Mouse (Mus musculus): ENCODE measurements around the gene Fas. TPM values are rescaled to one million over a fixed set of nuclear protein-coding genes. Genes with fewer than 3 reads are reported as not detected.
A peak's percentile ranks its signal among the peaks of the same experiment; 100 is the strongest.

The Fas gene
- 3.7 and 4.6 TPM in 2 replicates for polyA plus RNA-seq (2012; rRNA removed)

DNA sequence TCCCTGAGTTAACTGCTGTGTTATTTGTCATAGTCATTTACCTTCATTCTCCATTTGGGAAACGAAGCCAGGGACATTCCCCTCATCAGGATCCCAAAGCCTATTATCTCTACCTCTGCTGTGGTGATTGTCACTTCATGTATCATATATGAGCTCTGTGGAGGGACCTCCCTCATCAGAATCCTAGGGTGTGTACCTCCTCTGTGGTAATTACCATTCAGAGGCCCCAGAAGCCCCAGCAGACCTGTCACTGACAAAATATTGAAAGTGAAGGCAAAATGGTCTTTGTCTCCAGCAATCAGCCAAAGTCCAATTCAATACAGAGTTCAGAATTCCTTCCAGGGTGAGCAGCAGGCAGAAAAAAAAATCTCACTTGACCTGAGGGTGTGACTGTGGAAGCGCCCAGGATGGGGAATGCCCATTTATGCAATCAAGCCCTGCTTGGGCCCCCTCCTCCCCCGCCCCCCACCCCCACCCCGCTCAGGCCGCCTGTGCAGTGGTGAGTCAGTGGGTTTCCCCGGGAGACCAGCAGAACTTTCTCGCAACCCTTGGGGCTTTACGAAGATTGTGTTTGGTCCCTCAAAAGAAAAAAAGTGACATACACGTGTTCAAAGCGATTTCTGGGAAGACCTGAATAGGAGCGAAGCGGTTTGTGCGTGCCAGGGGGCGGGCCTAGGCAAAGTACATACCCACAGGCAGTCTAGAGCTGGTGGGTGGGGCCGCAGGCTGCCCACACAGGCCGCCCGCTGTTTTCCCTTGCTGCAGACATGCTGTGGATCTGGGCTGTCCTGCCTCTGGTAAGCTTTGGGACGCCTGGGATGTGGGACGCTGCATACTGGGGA lies at the start of gene Fas:
Fas (plus strand) TSS at position 719 of the 842 bp plus-strand sequence.
- Histone ChIP-seq H3K27ac (ENCODE audit: insufficient read depth, low read depth, low read length) (peak within 1 kb of the TSS; percentile 86), H3K27me3 (replicated peaks; ENCODE audit: control insufficient read depth, insufficient read depth, low read length) (no peaks in the 10 kb centered on the region; the same call in 1 of the 2 replicates), H3K36me3 (ENCODE audit: control insufficient read depth, insufficient read depth, low read length) (no peaks in the 10 kb centered on the region), H3K4me1 (ENCODE audit: control insufficient read depth, insufficient read depth, low read length) (peaks cover 12% of the 10 kb centered on the region; the same call in 1 of the 2 replicates), H3K4me3 (ENCODE audit: insufficient read depth, low read depth, low read length) (peak within 1 kb of the TSS; percentile 62)
- TF ChIP-seq POLR2A (IDR thresholded peaks at IDR 0.05; ENCODE audit: low read depth, low read length) (no peak), CTCF (conservative IDR thresholded peaks at IDR 0.05; ENCODE audit: insufficient read depth, insufficient read length, low read depth, low read length) (no peak)
- peak; percentile 93 for DNase-seq
- WGBS, result 5% methylated on average over 19 of the region's 19 CpGs

DNA sequence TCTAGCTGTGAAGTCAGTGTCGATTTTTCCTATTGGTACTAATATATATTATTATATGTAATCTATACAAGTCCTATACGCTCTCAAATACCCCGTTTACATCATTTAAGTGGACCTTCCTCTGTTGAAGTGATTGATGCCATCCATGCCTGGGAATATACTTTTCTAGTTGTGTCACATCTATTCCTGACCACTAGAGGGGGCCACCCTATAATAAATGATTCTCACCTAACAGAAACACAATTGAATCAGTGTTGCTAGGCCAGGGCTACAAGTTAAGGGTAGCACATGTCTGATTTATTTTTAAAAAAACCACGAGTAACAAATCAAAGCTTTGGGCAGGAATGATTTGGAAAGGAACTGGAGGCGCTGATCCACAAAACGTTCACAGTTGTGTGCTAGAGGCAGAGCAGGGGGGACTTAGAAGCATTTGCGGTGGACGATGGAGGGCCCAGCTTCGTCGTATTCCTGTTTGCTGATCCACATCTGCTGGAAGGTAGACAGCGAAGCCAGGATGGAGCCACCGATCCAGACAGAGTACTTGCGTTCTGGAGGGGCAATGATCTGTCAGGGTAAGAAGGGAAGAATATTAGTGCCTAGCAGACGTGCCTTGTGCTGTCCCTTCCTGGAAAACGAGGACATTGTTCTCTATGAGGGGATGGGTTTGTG lies 49.1 kb upstream of the Fas start:
- DNase-seq, result peak; percentile 59
- H3K4me3 ChIP-seq (ENCODE audit: insufficient read depth, low read depth, low read length), result no peak overlapping the region
- no peaks in the 10 kb centered on the region for H3K4me1 ChIP-seq (ENCODE audit: control insufficient read depth, insufficient read depth, low read length)
- H3K27ac ChIP-seq (ENCODE audit: insufficient read depth, low read depth, low read length), result no peak overlapping the region
- H3K27me3 ChIP-seq (replicated peaks; ENCODE audit: control insufficient read depth, insufficient read depth, low read length), result no peaks in the 10 kb centered on the region
- 63% methylated on average over 15 of the region's 15 CpGs for WGBS
- TF ChIP-seq POLR2A (IDR thresholded peaks at IDR 0.05; ENCODE audit: low read depth, low read length), result no peak
- peak; percentile 30; the same call in 1 of the 2 replicates for TF ChIP-seq CTCF (conservative IDR thresholded peaks at IDR 0.05; ENCODE audit: insufficient read depth, insufficient read length, low read depth, low read length)
- H3K36me3 ChIP-seq (ENCODE audit: control insufficient read depth, insufficient read depth, low read length), result no peaks in the 10 kb centered on the region

DNA sequence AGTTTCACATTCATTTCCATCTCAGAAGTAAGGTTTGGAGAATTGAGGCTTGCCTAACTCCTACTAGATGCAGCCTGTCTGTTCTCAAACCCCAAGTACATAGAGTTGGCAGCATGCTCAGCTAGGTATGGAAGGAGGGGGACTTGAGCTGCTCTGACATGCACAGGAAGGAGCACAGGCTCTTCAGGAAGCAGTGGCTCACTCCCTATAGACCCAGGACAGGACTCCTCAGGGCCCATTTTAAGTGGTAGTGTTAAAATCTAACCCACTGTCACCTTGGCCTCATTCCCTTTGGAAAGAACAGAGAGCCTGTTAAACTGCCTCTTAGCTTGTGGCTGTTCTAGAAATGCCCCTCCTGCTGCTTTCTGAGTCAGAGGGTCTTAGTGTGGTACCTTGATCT lies 47.5 kb upstream of the Fas start:
- no peak for DNase-seq
- no peak for TF ChIP-seq CTCF (conservative IDR thresholded peaks at IDR 0.05; ENCODE audit: insufficient read depth, insufficient read length, low read depth, low read length)
- TF ChIP-seq POLR2A (IDR thresholded peaks at IDR 0.05; ENCODE audit: low read depth, low read length), result no peak
- H3K27ac ChIP-seq (ENCODE audit: insufficient read depth, low read depth, low read length), result no peak overlapping the region
- no peak overlapping the region for H3K4me3 ChIP-seq (ENCODE audit: insufficient read depth, low read depth, low read length)
- no peaks in the 10 kb centered on the region for H3K27me3 ChIP-seq (replicated peaks; ENCODE audit: control insufficient read depth, insufficient read depth, low read length)
- H3K4me1 ChIP-seq (ENCODE audit: control insufficient read depth, insufficient read depth, low read length), result no peaks in the 10 kb centered on the region
- no peaks in the 10 kb centered on the region for H3K36me3 ChIP-seq (ENCODE audit: control insufficient read depth, insufficient read depth, low read length)

DNA sequence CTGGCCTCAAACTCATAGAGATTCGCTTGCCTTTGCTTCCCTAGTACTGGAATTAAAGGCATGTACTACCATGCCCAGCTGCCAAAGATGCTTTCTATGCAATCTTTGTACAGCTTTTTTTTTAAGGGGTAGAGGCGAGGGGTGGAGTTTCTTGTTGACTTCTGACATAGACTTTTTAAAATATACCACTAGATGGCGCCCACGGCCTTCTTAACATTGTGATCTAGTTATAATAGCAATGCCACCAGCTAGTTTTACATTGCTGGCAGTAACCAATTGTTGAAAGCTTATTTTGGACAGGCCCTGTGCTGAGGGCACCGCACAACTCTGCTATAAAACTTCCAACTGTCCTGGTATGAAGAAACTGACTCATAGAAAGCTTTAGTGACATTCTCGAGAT lies 46.4 kb upstream of the Fas start:
- no peaks in the 10 kb centered on the region for H3K27me3 ChIP-seq (replicated peaks; ENCODE audit: control insufficient read depth, insufficient read depth, low read length)
- TF ChIP-seq POLR2A (IDR thresholded peaks at IDR 0.05; ENCODE audit: low read depth, low read length) (no peak), CTCF (conservative IDR thresholded peaks at IDR 0.05; ENCODE audit: insufficient read depth, insufficient read length, low read depth, low read length) (0 out of 2 replicates have a peak, but pooled peaks have one; percentile 22)
- DNase-seq, result peak; percentile 84

DNA sequence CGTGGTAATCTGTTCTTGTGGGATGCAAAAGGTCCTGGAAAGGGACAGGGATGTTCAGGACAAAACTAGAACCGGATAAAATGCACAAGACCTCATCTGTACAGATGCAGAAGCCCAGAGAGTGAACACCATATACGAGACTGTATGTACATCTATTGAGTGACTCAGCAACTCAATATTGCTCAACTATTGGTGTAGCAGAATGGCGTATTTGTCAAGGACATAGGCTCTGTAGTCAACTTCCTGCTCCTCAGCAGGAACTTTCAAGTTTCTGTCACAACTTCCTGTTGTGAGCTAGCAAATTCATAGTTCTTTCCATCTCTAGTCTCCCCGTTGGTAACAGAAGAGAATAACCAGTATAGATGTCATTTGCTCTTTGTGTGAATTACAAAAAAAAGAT lies 41.9 kb upstream of the Fas start:
- Histone ChIP-seq H3K27ac (ENCODE audit: insufficient read depth, low read depth, low read length) (no peak overlapping the region), H3K4me1 (ENCODE audit: control insufficient read depth, insufficient read depth, low read length) (no peaks in the 10 kb centered on the region), H3K27me3 (replicated peaks; ENCODE audit: control insufficient read depth, insufficient read depth, low read length) (no peaks in the 10 kb centered on the region), H3K36me3 (ENCODE audit: control insufficient read depth, insufficient read depth, low read length) (no peaks in the 10 kb centered on the region), H3K4me3 (ENCODE audit: insufficient read depth, low read depth, low read length) (no peak overlapping the region)
- no peak for DNase-seq
- WGBS, result 76% methylated on average over 5 of the region's 5 CpGs
- TF ChIP-seq CTCF (conservative IDR thresholded peaks at IDR 0.05; ENCODE audit: insufficient read depth, insufficient read length, low read depth, low read length) (no peak), POLR2A (IDR thresholded peaks at IDR 0.05; ENCODE audit: low read depth, low read length) (no peak)

More for the DNA sequence above, 46.4 kb upstream of the Fas start:
- Histone ChIP-seq H3K4me1 (ENCODE audit: control insufficient read depth, insufficient read depth, low read length) (no peaks in the 10 kb centered on the region), H3K27ac (ENCODE audit: insufficient read depth, low read depth, low read length) (no peak overlapping the region), H3K4me3 (ENCODE audit: insufficient read depth, low read depth, low read length) (no peak overlapping the region), H3K36me3 (ENCODE audit: control insufficient read depth, insufficient read depth, low read length) (no peaks in the 10 kb centered on the region)
- WGBS, result 11% methylated on average over 6 of the region's 6 CpGs

DNA sequence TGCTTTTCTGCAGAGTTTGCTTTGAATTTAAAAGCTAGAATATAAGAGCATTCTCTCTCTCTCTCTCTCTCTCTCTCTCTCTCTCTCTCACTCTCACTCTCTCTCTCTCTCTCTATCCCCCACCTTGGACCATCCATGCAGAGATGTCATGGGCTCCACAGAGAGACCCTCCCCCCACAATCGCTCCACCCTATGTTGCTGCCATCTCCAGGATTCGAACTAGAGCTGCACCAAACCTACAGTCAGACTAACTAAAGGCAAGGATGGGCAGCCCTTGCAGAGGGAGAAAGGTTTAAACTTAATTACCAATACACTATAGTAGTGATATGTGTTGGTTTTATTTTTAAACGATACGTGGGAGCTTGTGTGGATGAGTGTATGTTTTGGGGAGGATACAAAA lies 39.8 kb upstream of the Fas start:
- H3K27me3 ChIP-seq (replicated peaks; ENCODE audit: control insufficient read depth, insufficient read depth, low read length), result no peaks in the 10 kb centered on the region
- H3K36me3 ChIP-seq (ENCODE audit: control insufficient read depth, insufficient read depth, low read length), result no peaks in the 10 kb centered on the region
- 87% methylated on average over 4 of the region's 4 CpGs for WGBS
- H3K27ac ChIP-seq (ENCODE audit: insufficient read depth, low read depth, low read length), result no peak overlapping the region
- no peak for DNase-seq
- no peaks in the 10 kb centered on the region for H3K4me1 ChIP-seq (ENCODE audit: control insufficient read depth, insufficient read depth, low read length)
- no peak overlapping the region for H3K4me3 ChIP-seq (ENCODE audit: insufficient read depth, low read depth, low read length)
- TF ChIP-seq POLR2A (IDR thresholded peaks at IDR 0.05; ENCODE audit: low read depth, low read length) (no peak), CTCF (conservative IDR thresholded peaks at IDR 0.05; ENCODE audit: insufficient read depth, insufficient read length, low read depth, low read length) (no peak)

- 49% methylated on average over 2 of the region's 2 CpGs for WGBS
- no peaks in the 10 kb centered on the region for H3K36me3 ChIP-seq (ENCODE audit: control insufficient read depth, insufficient read depth, low read length)
- TF ChIP-seq CTCF (conservative IDR thresholded peaks at IDR 0.05; ENCODE audit: insufficient read depth, insufficient read length, low read depth, low read length) (no peak), POLR2A (IDR thresholded peaks at IDR 0.05; ENCODE audit: low read depth, low read length) (no peak)
- no peaks in the 10 kb centered on the region for H3K4me1 ChIP-seq (ENCODE audit: control insufficient read depth, insufficient read depth, low read length)
- H3K4me3 ChIP-seq (ENCODE audit: insufficient read depth, low read depth, low read length), result no peak overlapping the region
- H3K27ac ChIP-seq (ENCODE audit: insufficient read depth, low read depth, low read length), result no peak overlapping the region
- no peaks in the 10 kb centered on the region for H3K27me3 ChIP-seq (replicated peaks; ENCODE audit: control insufficient read depth, insufficient read depth, low read length)
- no peak for DNase-seq
Observed at GRCm38 (mm10) chr19:34251900-34252299, 38.6 kb upstream of the Fas start.
